Mouse (Mus musculus): ENCODE data around the gene Olfr641.

Olfr641 gene

GRCm38 (mm10) chr7:104035145-104035544, at the start of gene Olfr641:
Gene Olfr641, plus strand, starts transcription at chr7:104035445.
- no peak for DNase-seq (ENCODE audit: inconsistent age in 2 of 2, low spot score in 1 of 2)

- DNase-seq (ENCODE audit: inconsistent age in 2 of 2, low spot score in 1 of 2): no peak
Observed at GRCm38 (mm10) chr7:103998446-103998845, 36.8 kb upstream of the Olfr641 start, which contains the start of gene Olfr638. Gene Olfr638, plus strand, starts transcription at chr7:103998746.

DNA sequence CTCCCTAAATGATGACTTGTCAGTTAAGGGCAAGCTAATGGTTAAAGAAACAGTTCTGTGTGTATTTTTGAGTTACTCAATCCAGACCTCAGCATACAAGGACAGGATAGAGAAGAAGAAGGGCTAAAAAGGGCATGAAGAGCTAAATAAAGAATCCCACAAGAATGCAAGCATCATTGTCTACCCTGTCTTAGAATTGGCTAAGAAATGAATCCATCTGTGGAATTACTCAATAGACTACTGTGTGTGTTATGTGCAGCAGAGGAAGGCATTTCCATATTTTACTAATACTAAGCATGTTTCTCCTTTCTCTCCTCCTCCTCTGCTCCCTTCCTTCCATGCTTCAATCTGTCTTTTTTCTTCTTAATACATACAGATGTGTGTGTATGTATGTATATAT, 36.1 kb upstream of the Olfr641 start:
- DNase-seq (ENCODE audit: inconsistent age in 2 of 2, low spot score in 1 of 2): no peak

- no peak for DNase-seq (ENCODE audit: inconsistent age in 2 of 2, low spot score in 1 of 2)
Observed at GRCm38 (mm10) chr7:104017203-104017602, 18.0 kb upstream of the Olfr641 start, which contains the start of gene Olfr639. Gene Olfr639, minus strand, starts transcription at chr7:104017303.

GRCm38 (mm10) chr7:104018953-104019352, 16.3 kb upstream of the Olfr641 start:
- DNase-seq (ENCODE audit: inconsistent age in 2 of 2, low spot score in 1 of 2): no peak

DNA sequence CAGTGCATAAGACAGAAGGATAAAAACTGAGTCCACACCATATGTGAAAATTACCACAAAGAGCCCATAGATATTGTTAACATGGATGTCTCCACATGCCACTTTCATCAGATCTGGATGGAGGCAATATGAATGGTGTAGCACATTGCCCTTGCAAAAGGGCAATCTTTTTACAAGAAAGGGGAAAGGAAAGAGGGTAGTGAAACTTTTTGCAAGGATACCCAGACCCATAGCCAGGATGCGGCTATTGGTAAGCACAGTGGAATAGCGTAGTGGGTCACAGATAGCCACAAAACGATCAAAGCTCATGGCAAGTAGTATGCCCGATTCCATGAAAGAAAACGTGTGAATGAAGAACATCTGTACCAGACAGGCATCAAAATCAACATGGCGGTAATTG, 13.6 kb upstream of the Olfr641 start:
- DNase-seq (ENCODE audit: inconsistent age in 2 of 2, low spot score in 1 of 2): no peak

- DNase-seq (ENCODE audit: inconsistent age in 2 of 2, low spot score in 1 of 2): no peak
Observed at GRCm38 (mm10) chr7:104025473-104025872, 9.8 kb upstream of the Olfr641 start, which contains the start of gene Olfr640. Gene Olfr640, minus strand, starts transcription at chr7:104025573.

GRCm38 (mm10) chr7:104026978-104027377, 8.3 kb upstream of the Olfr641 start:
- DNase-seq (ENCODE audit: inconsistent age in 2 of 2, low spot score in 1 of 2): no peak

DNA sequence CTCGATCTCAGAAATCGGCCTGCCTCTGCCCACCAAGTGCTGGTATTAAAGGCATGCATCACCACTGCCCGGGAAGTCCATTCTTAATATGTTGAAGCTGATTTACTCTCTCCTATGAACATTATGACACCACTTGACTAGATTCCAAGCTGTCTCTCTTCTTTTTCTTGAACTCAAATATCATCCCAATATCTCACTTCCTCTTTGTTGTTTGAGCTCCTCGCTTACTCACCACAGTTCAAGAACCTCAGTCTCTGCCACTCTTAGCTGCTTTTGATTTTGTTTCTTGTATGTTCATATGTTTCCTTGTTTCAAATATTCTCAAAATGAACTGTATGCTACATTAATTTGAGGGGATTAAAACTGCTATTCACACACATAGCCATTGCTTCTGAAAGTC, 15.5 kb downstream of the Olfr641 start:
- no peak for DNase-seq (ENCODE audit: inconsistent age in 2 of 2, low spot score in 1 of 2)

GRCm38 (mm10) chr7:104052566-104052965, 17.3 kb downstream of the Olfr641 start, which contains the start of gene Olfr642:
Gene Olfr642, minus strand, starts transcription at chr7:104052666.
- DNase-seq (ENCODE audit: inconsistent age in 2 of 2, low spot score in 1 of 2): no peak

GRCm38 (mm10) chr7:104059215-104059614, 24.0 kb downstream of the Olfr641 start:
- no peak for DNase-seq (ENCODE audit: inconsistent age in 2 of 2, low spot score in 1 of 2)

DNA sequence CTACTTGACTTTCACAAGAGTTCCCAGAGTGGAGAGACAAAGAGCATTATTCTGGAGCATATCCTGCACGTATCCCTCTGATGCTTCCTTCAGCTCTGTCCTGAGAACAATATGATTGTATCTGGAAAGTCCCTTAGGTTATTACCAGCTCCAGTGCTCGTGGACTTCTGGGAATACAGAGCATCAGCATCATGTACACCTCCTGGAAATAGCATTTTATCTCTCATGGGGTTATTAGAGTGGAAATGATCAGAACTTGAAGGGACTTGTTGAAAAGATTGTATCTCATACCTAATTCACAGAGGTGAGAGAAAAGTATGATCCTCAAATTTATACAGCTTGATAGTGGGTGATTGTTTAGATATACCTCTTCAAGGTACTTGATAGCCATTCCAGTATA, 26.1 kb downstream of the Olfr641 start, which contains the start of gene 4930516K23Rik:
TSS of gene 4930516K23Rik (minus strand) at position 101 of the 400 bp plus-strand sequence.
- DNase-seq (ENCODE audit: inconsistent age in 2 of 2, low spot score in 1 of 2): no peak

DNA sequence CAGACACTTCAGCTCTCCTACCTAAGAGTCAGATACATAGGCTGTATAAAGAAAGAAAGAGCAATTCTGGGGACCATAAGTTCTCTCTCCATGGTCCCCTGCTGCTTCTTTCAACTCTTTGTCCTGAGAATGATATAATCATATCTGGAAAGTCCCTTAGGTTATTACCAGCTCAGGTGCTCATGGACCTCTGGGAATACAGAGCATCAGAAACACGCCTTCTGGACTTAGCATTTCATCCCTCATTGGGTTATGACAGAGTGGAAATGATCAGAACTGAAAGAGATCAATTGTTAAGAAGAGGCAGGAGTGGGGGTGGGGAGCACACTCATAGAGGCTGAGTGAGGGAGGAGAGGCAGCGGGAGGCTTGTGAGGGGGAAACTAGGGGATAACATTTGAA, 36.5 kb downstream of the Olfr641 start, which contains the start of gene Olfr644:
TSS of gene Olfr644 (minus strand) at position 101 of the 400 bp plus-strand sequence.
- no peak for DNase-seq (ENCODE audit: inconsistent age in 2 of 2, low spot score in 1 of 2)

- DNase-seq (ENCODE audit: inconsistent age in 2 of 2, low spot score in 1 of 2): no peak
Observed at GRCm38 (mm10) chr7:104085365-104085764, 50.1 kb downstream of the Olfr641 start, which contains the start of gene Olfr645. Gene Olfr645, minus strand, starts transcription at chr7:104085465.
